Mouse (Mus musculus): ENCODE data around the gene Cpeb3. TPM values are rescaled to one million over a fixed set of nuclear protein-coding genes. Genes with fewer than 3 reads are reported as not detected.
A peak's percentile ranks its signal among the peaks of the same experiment; 100 is the strongest.
"Not testable (repeated sequence)": the region's sequence is repeated elsewhere in the genome, so short reads cannot be mapped to it uniquely, and the experiment has no call there.

The Cpeb3 gene
- polyA plus RNA-seq, 1 experiment: not detected

- H3K27ac ChIP-seq (ENCODE audit: insufficient read depth, low read depth, low read length): no peak overlapping the region
- 36% methylated on average over 3 of the region's 3 CpGs for WGBS
- H3K4me3 ChIP-seq (ENCODE audit: insufficient read depth, low read depth, low read length): no peak overlapping the region
- TF ChIP-seq CTCF (IDR thresholded peaks at IDR 0.05; ENCODE audit: insufficient read depth, low read depth, low read length): no peak
- TF ChIP-seq POLR2A (IDR thresholded peaks at IDR 0.05; ENCODE audit: insufficient read depth, low read depth, low read length): no peak
- peaks cover 2% of the 10 kb centered on the region; the same call in 1 of the 2 replicates for H3K4me1 ChIP-seq (ENCODE audit: control insufficient read depth, insufficient read depth, low read length)
Measured at GRCm38 (mm10) chr19:37084546-37084945, 123.9 kb downstream of the Cpeb3 start.

GRCm38 (mm10) chr19:37081467-37081866 is 126.9 kb downstream of the Cpeb3 start:
- Histone ChIP-seq H3K4me3 (ENCODE audit: insufficient read depth, low read depth, low read length) (no peak overlapping the region), H3K27ac (ENCODE audit: insufficient read depth, low read depth, low read length) (no peak overlapping the region), H3K4me1 (ENCODE audit: control insufficient read depth, insufficient read depth, low read length) (peaks cover 9% of the 10 kb centered on the region)
- 51% methylated on average over 6 of the region's 6 CpGs for WGBS
- TF ChIP-seq POLR2A (IDR thresholded peaks at IDR 0.05; ENCODE audit: insufficient read depth, low read depth, low read length): no peak
- no peak for TF ChIP-seq CTCF (IDR thresholded peaks at IDR 0.05; ENCODE audit: insufficient read depth, low read depth, low read length)

GRCm38 (mm10) chr19:37079151-37079550 is 129.2 kb downstream of the Cpeb3 start:
- WGBS: 71% methylated on average over 6 of the region's 6 CpGs
- Histone ChIP-seq H3K4me1 (ENCODE audit: control insufficient read depth, insufficient read depth, low read length) (peaks cover 23% of the 10 kb centered on the region), H3K4me3 (ENCODE audit: insufficient read depth, low read depth, low read length) (no peak overlapping the region), H3K27ac (ENCODE audit: insufficient read depth, low read depth, low read length) (peak overlapping the region; percentile 42; the same call in 1 of the 2 replicates)
- TF ChIP-seq POLR2A (IDR thresholded peaks at IDR 0.05; ENCODE audit: insufficient read depth, low read depth, low read length): no peak
- TF ChIP-seq CTCF (IDR thresholded peaks at IDR 0.05; ENCODE audit: insufficient read depth, low read depth, low read length): no peak

GRCm38 (mm10) chr19:37078571-37078970 is 129.8 kb downstream of the Cpeb3 start:
- 92% methylated on average over 1 of the region's 1 CpGs for WGBS
- Histone ChIP-seq H3K4me3 (ENCODE audit: insufficient read depth, low read depth, low read length) (no peak overlapping the region), H3K4me1 (ENCODE audit: control insufficient read depth, insufficient read depth, low read length) (peaks cover 28% of the 10 kb centered on the region), H3K27ac (ENCODE audit: insufficient read depth, low read depth, low read length) (peak overlapping the region; percentile 55)
- TF ChIP-seq POLR2A (IDR thresholded peaks at IDR 0.05; ENCODE audit: insufficient read depth, low read depth, low read length) (no peak), CTCF (IDR thresholded peaks at IDR 0.05; ENCODE audit: insufficient read depth, low read depth, low read length) (no peak)

GRCm38 (mm10) chr19:37078064-37078463 is 130.3 kb downstream of the Cpeb3 start:
- peaks cover 31% of the 10 kb centered on the region for H3K4me1 ChIP-seq (ENCODE audit: control insufficient read depth, insufficient read depth, low read length)
- peak overlapping the region; percentile 55; the same call in 1 of the 2 replicates for H3K27ac ChIP-seq (ENCODE audit: insufficient read depth, low read depth, low read length)
- TF ChIP-seq CTCF (IDR thresholded peaks at IDR 0.05; ENCODE audit: insufficient read depth, low read depth, low read length) (no peak), POLR2A (IDR thresholded peaks at IDR 0.05; ENCODE audit: insufficient read depth, low read depth, low read length) (no peak)
- no peak overlapping the region for H3K4me3 ChIP-seq (ENCODE audit: insufficient read depth, low read depth, low read length)
- WGBS: 27% methylated on average over 4 of the region's 4 CpGs

- peaks cover 31% of the 10 kb centered on the region for H3K4me1 ChIP-seq (ENCODE audit: control insufficient read depth, insufficient read depth, low read length)
- H3K27ac ChIP-seq (ENCODE audit: insufficient read depth, low read depth, low read length): 0 out of 2 replicates have a peak overlapping the region, but pooled peaks have one; percentile 41
- WGBS: 61% methylated on average over 4 of the region's 4 CpGs
- not testable (repeated sequence) for H3K4me3 ChIP-seq (ENCODE audit: insufficient read depth, low read depth, low read length)
Measured at GRCm38 (mm10) chr19:37077258-37077657, 131.1 kb downstream of the Cpeb3 start.

GRCm38 (mm10) chr19:37076646-37077045 is 131.8 kb downstream of the Cpeb3 start:
- Histone ChIP-seq H3K27ac (ENCODE audit: insufficient read depth, low read depth, low read length) (peak overlapping the region; percentile 20; the same call in 1 of the 2 replicates), H3K4me1 (ENCODE audit: control insufficient read depth, insufficient read depth, low read length) (peaks cover 31% of the 10 kb centered on the region), H3K4me3 (ENCODE audit: insufficient read depth, low read depth, low read length) (no peak overlapping the region)
- 85% methylated on average over 4 of the region's 4 CpGs for WGBS
- TF ChIP-seq CTCF (IDR thresholded peaks at IDR 0.05; ENCODE audit: insufficient read depth, low read depth, low read length): no peak
- TF ChIP-seq POLR2A (IDR thresholded peaks at IDR 0.05; ENCODE audit: insufficient read depth, low read depth, low read length): no peak

- WGBS: 34% methylated on average over 2 of the region's 2 CpGs
- H3K4me1 ChIP-seq (ENCODE audit: control insufficient read depth, insufficient read depth, low read length): peaks cover 31% of the 10 kb centered on the region
- H3K4me3 ChIP-seq (ENCODE audit: insufficient read depth, low read depth, low read length): no peak overlapping the region
- peak overlapping the region; percentile 92; the same call in 1 of the 2 replicates for H3K27ac ChIP-seq (ENCODE audit: insufficient read depth, low read depth, low read length)
- TF ChIP-seq POLR2A (IDR thresholded peaks at IDR 0.05; ENCODE audit: insufficient read depth, low read depth, low read length) (no peak), CTCF (IDR thresholded peaks at IDR 0.05; ENCODE audit: insufficient read depth, low read depth, low read length) (no peak)
Measured at GRCm38 (mm10) chr19:37076116-37076515, 132.3 kb downstream of the Cpeb3 start.

GRCm38 (mm10) chr19:37075690-37076089 is 132.7 kb downstream of the Cpeb3 start:
- 35% methylated on average over 7 of the region's 7 CpGs for WGBS
- Histone ChIP-seq H3K4me1 (ENCODE audit: control insufficient read depth, insufficient read depth, low read length) (peaks cover 31% of the 10 kb centered on the region), H3K4me3 (ENCODE audit: insufficient read depth, low read depth, low read length) (no peak overlapping the region), H3K27ac (ENCODE audit: insufficient read depth, low read depth, low read length) (peak overlapping the region; percentile 92)
- no peak for TF ChIP-seq POLR2A (IDR thresholded peaks at IDR 0.05; ENCODE audit: insufficient read depth, low read depth, low read length)

GRCm38 (mm10) chr19:37074726-37075125 is 133.7 kb downstream of the Cpeb3 start:
- 24% methylated on average over 5 of the region's 5 CpGs for WGBS
- H3K4me3 ChIP-seq (ENCODE audit: insufficient read depth, low read depth, low read length): no peak overlapping the region
- peak overlapping the region; percentile 92 for H3K27ac ChIP-seq (ENCODE audit: insufficient read depth, low read depth, low read length)

More at GRCm38 (mm10) chr19:37074726-37075125, 133.7 kb downstream of the Cpeb3 start:
- peaks cover 31% of the 10 kb centered on the region for H3K4me1 ChIP-seq (ENCODE audit: control insufficient read depth, insufficient read depth, low read length)
- no peak for TF ChIP-seq CTCF (IDR thresholded peaks at IDR 0.05; ENCODE audit: insufficient read depth, low read depth, low read length)
- no peak for TF ChIP-seq POLR2A (IDR thresholded peaks at IDR 0.05; ENCODE audit: insufficient read depth, low read depth, low read length)
